ENCODE assay signal across 8 mouse cellular contexts in genomic region chr7:4130686-4131452, GRCm38 (mm10). TPM values are rescaled to one million over a fixed set of nuclear protein-coding genes. Genes with fewer than 3 reads are reported as not detected.
DNase-seq lines count a peak whose midpoint lies in the region; ATAC-seq lines count a peak whose summit lies in the region.
"Had no signal": no experiment of that assay in that cellular context is flagged by ENCODE, and none has a peak within 500 bp of the region (broad histone marks: within the 10 kb centered on the region; RNA-seq: fewer than 3 reads in every experiment).

No protein-coding gene starts in this region.

- peak overlapping the region; percentile 82 for H3K27ac ChIP-seq in forebrain, embryonic 12.5 days
- H3K27ac ChIP-seq: macrophage had no signal

- 0 out of 2 replicates have a peak overlapping the region, but pooled peaks have one; percentile 29 for H3K9ac ChIP-seq in forebrain, embryonic 12.5 days

- H3K9me3 ChIP-seq in forebrain, embryonic 12.5 days = no peaks in the 10 kb centered on the region

- ATAC-seq in forebrain, embryonic 12.5 days (ENCODE audit: low FRiP score) = peak; percentile 84
- ATAC-seq in hematopoietic stem cell, adult 5-6 weeks (replicated peaks in 1 of 2; ENCODE audit: insufficient read depth in 1 of 2, low FRiP score in 2 of 2, low TSS enrichment in 1 of 2, low read depth in 1 of 2, poor library complexity in 2 of 2, severe bottlenecking in 2 of 2) = peak; percentile 72 to 73; a peak in 3 of 4 replicates

- H3K27me3 ChIP-seq in forebrain, embryonic 12.5 days = no peaks in the 10 kb centered on the region

- peaks cover 71% of the 10 kb centered on the region for H3K36me3 ChIP-seq in forebrain, embryonic 12.5 days (replicated peaks)

- peak overlapping the region; percentile 7; the same call in 1 of the 2 replicates for H3K4me3 ChIP-seq in forebrain, embryonic 12.5 days (replicated peaks)

- WGBS in forebrain, embryonic 12.5 days = 38% methylated on average over 13 of the region's 13 CpGs

- peak; percentile 51 for DNase-seq in MEL-GATA-1-ER (ENCODE audit: extremely low read depth, low read depth)
- DNase-seq in c-Kit-positive CD71-positive TER-119-negative erythroid progenitor cells, embryonic 14.5 days (ENCODE audit: low read depth) = peak; percentile 80
- peak; percentile 90 for DNase-seq in layer of hippocampus, postnatal 10 days (ENCODE audit: low spot score in 2 of 2)
- peak; percentile 75 for DNase-seq in lung, postnatal 25 days (ENCODE audit: low spot score)
- peak; percentile 84 to 87 for DNase-seq in right cerebral cortex, adult 2 months (ENCODE audit: low spot score in 2 of 2)

- H3K4me2 ChIP-seq in forebrain, embryonic 12.5 days = peak overlapping the region; percentile 21; the same call in 1 of the 2 replicates

- H3K4me1 ChIP-seq in forebrain, embryonic 12.5 days = peaks cover 26% of the 10 kb centered on the region

RNA-seq across cellular contexts. Expression of gene Leng8, which starts 6.0 kb away (rescaled TPM):
- 104 and 115 TPM in 2 replicates for polyA plus RNA-seq in forebrain, embryonic 12.5 days (2016; fragmentation: Nextera tagmentation; extraction: Ambion mirVana)
- total RNA-seq in hematopoietic stem cell, adult 5-6 weeks (2017) = 33.4 and 52.8 TPM in 2 replicates
- total RNA-seq in layer of hippocampus, postnatal 10 days (2021) = 100 to 1,000 TPM; 164 to 177 TPM

RNA-seq across cellular contexts. Expression of gene Ttyh1, which starts 11.7 kb away (rescaled TPM):
- polyA plus RNA-seq in forebrain, embryonic 12.5 days (2016; fragmentation: Nextera tagmentation; extraction: Ambion mirVana) = 131 and 143 TPM in 2 replicates
- total RNA-seq in hematopoietic stem cell, adult 5-6 weeks (2017) = 3.6 TPM in 1 of 2 replicates, not detected in the other
- total RNA-seq in layer of hippocampus, postnatal 10 days (2021) = 100 to 1,000 TPM; 610 to 702 TPM

RNA-seq across cellular contexts. Expression of gene Leng9, which starts 19.3 kb away (rescaled TPM):
- polyA plus RNA-seq in forebrain, embryonic 12.5 days (2016; fragmentation: Nextera tagmentation; extraction: Ambion mirVana) = 3.0 TPM in 2 replicates
- 3.7 and 4.5 TPM in 2 replicates for total RNA-seq in hematopoietic stem cell, adult 5-6 weeks (2017)
- 1 to 10 TPM; 4.2 to 5.0 TPM for total RNA-seq in layer of hippocampus, postnatal 10 days (2021)

RNA-seq across cellular contexts. Expression of gene Cdc42ep5, which starts 33.8 kb away (rescaled TPM):
- polyA plus RNA-seq in forebrain, embryonic 12.5 days (2016; fragmentation: Nextera tagmentation; extraction: Ambion mirVana) = 11.3 and 14.0 TPM in 2 replicates
- not detected in 2 replicates for total RNA-seq in hematopoietic stem cell, adult 5-6 weeks (2017)
- 1 to 10 TPM; 1.7 to 2.6 TPM for total RNA-seq in layer of hippocampus, postnatal 10 days (2021)
- polyA plus RNA-seq: macrophage had no signal

Comparison
In these comparisons a context has a peak if more than half of its experiments do, and no peak if none do; other contexts are left out.
1. Peak in every context shown above with its lines: DNase-seq, ATAC-seq, H3K4me3 ChIP-seq and H3K27ac ChIP-seq.
2. RNA of gene Ttyh1, which starts 11.7 kb away (total RNA-seq): 610 to 702 TPM in layer of hippocampus, postnatal 10 days; 3.6 TPM in hematopoietic stem cell, adult 5-6 weeks; every median in the first group is over 100 times any median in the second.